Mouse (Mus musculus) spleen, adult 2 months (tissue): Measurements from ENCODE around the gene Krt4.

Source experiments
- CTCF ChIP-seq: fragments of 200-500 bp; IDR thresholded peaks from 2 replicates; pipeline ENCODE4 v1.5.1; 2011; ENCODE audit warnings: mild to moderate bottlenecking, inconsistent platforms; ENCODE audit not compliant: insufficient read depth, insufficient read length, insufficient replicate concordance; ENCODE audit errors: extremely low read depth
- POLR2A ChIP-seq: fragments of 200-500 bp; IDR thresholded peaks from 2 replicates; pipeline ENCODE4 v1.6.1; 2011; ENCODE audit warnings: low read depth, low read length, inconsistent platforms

GRCm38 (mm10) chr15:101952733-101953474 is 28.4 kb upstream of the Krt4 start:
- TF ChIP-seq CTCF (no peak), POLR2A (no peak)
